Mouse (Mus musculus) neural tube, embryonic 13.5 days (tissue): ENCODE results near the gene Serpina9. TPM values are rescaled to one million over a fixed set of nuclear protein-coding genes. Genes with fewer than 3 reads are reported as not detected.
A peak's percentile ranks its signal among the peaks of the same experiment; 100 is the strongest.

Experiments used
- ATAC-seq: fragments of 200-750 bp; cut with Nextera tagmentation; 2 replicates; pipeline ENCODE4 v1.8.0; 2017; ENCODE audit warnings: low read depth, mild to moderate bottlenecking, moderate TSS enrichment, moderate library complexity
- H3K27ac ChIP-seq: fragments of 300-500 bp; sonication (generic); replicated peaks from 2 replicates; pipeline ENCODE4 v1.5.1; 2015; ENCODE audit warnings: moderate library complexity, mild to moderate bottlenecking, inconsistent platforms
- H3K27me3 ChIP-seq: fragments of 300-500 bp; sonication (generic); 2 replicates; pipeline ENCODE4 v1.6.1; 2015; ENCODE audit warnings: mild to moderate bottlenecking, inconsistent platforms
- H3K36me3 ChIP-seq: fragments of 300-500 bp; sonication (generic); 2 replicates; pipeline ENCODE4 v1.6.1; 2015; ENCODE audit warnings: mild to moderate bottlenecking, inconsistent platforms
- H3K4me1 ChIP-seq: fragments of 300-500 bp; sonication (generic); replicated peaks from 2 replicates; pipeline ENCODE4 v1.6.1; 2015; ENCODE audit warnings: inconsistent platforms
- H3K4me2 ChIP-seq: fragments of 300-500 bp; sonication (generic); 2 replicates; pipeline ENCODE4 v1.6.1; 2015; ENCODE audit warnings: inconsistent platforms, mild to moderate bottlenecking, moderate library complexity
- H3K4me3 ChIP-seq: fragments of 300-500 bp; sonication (generic); 2 replicates; pipeline ENCODE4 v1.5.1; 2015; ENCODE audit warnings: mild to moderate bottlenecking, inconsistent platforms
- H3K9ac ChIP-seq: fragments of 300-500 bp; sonication (generic); 2 replicates; pipeline ENCODE4 v1.6.1; 2015; ENCODE audit warnings: moderate library complexity, mild to moderate bottlenecking, inconsistent platforms
- H3K9me3 ChIP-seq: fragments of 300-500 bp; sonication (generic); 2 replicates; pipeline ENCODE4 v1.6.1; 2016; ENCODE audit warnings: inconsistent platforms
- WGBS: fragments of 180-500 bp; shearing (Covaris S2); methylation state at CpG from one replicate; pipeline ENCODE4 v1.1.7; 2015; 5-methylcytosine and 5-hydroxymethylcytosine counted together
- polyA plus RNA-seq: library from polyadenylated mRNA; unstranded; fragments of >200 nt; fragmentation: Nextera tagmentation; extraction: Ambion mirVana; gene quantifications from 2 replicates; pipeline ENCODE4 v1.2.1, GENCODE M21; 2015

Serpina9 gene
- polyA plus RNA-seq, 1 experiment from 2014 or later, result not detected

GRCm38 (mm10) chr12:104029986-104030385 is 16.4 kb upstream of the Serpina9 start:
- no peak overlapping the region for H3K4me2 ChIP-seq

GRCm38 (mm10) chr12:104015280-104015679 is 1.7 kb upstream of the Serpina9 start:
- 83% methylated on average over 3 of the region's 3 CpGs for WGBS
- H3K27me3 ChIP-seq, result no peaks in the 10 kb centered on the region
- no peak overlapping the region for H3K4me3 ChIP-seq
- no peak overlapping the region for H3K27ac ChIP-seq
- no peak overlapping the region for H3K9ac ChIP-seq
- no peaks in the 10 kb centered on the region for H3K4me1 ChIP-seq
- H3K4me2 ChIP-seq, result no peak overlapping the region
- ATAC-seq, result no peak
- no peaks in the 10 kb centered on the region for H3K9me3 ChIP-seq
- H3K36me3 ChIP-seq, result no peaks in the 10 kb centered on the region

More at GRCm38 (mm10) chr12:104029986-104030385, 16.4 kb upstream of the Serpina9 start:
- H3K9ac ChIP-seq, result no peak overlapping the region
- no peaks in the 10 kb centered on the region for H3K27me3 ChIP-seq
- no peaks in the 10 kb centered on the region for H3K36me3 ChIP-seq
- H3K4me3 ChIP-seq, result no peak overlapping the region
- no peak for ATAC-seq
- no peak overlapping the region for H3K27ac ChIP-seq
- no peaks in the 10 kb centered on the region; the same call in 1 of the 2 replicates for H3K9me3 ChIP-seq
- 50% methylated on average over 8 of the region's 8 CpGs for WGBS
- no peaks in the 10 kb centered on the region for H3K4me1 ChIP-seq

- Histone ChIP-seq H3K36me3 (no peaks in the 10 kb centered on the region), H3K4me3 (no peak overlapping the region), H3K4me1 (0 out of 2 replicates have a peak, but pooled peaks cover under 1% of the 10 kb centered on the region), H3K27me3 (no peaks in the 10 kb centered on the region), H3K9ac (no peak overlapping the region), H3K9me3 (no peaks in the 10 kb centered on the region), H3K4me2 (no peak overlapping the region), H3K27ac (no peak overlapping the region)
- no peak for ATAC-seq
- WGBS, result 83% methylated on average over 5 of the region's 5 CpGs
These were observed 8.9 kb downstream of the Serpina9 start for GRCm38 (mm10) chr12:104004689-104005088.

GRCm38 (mm10) chr12:104003238-104003612 is 10.3 kb downstream of the Serpina9 start:
- no peaks in the 10 kb centered on the region for H3K9me3 ChIP-seq
- no peak overlapping the region for H3K4me3 ChIP-seq
- no peak overlapping the region for H3K27ac ChIP-seq
- ATAC-seq, result no peak
- H3K4me1 ChIP-seq, result 0 out of 2 replicates have a peak, but pooled peaks cover 6% of the 10 kb centered on the region
- WGBS, result 70% methylated on average over 4 of the region's 4 CpGs
- H3K4me2 ChIP-seq, result no peak overlapping the region
- H3K27me3 ChIP-seq, result no peaks in the 10 kb centered on the region
- no peaks in the 10 kb centered on the region for H3K36me3 ChIP-seq
- no peak overlapping the region for H3K9ac ChIP-seq

DNA sequence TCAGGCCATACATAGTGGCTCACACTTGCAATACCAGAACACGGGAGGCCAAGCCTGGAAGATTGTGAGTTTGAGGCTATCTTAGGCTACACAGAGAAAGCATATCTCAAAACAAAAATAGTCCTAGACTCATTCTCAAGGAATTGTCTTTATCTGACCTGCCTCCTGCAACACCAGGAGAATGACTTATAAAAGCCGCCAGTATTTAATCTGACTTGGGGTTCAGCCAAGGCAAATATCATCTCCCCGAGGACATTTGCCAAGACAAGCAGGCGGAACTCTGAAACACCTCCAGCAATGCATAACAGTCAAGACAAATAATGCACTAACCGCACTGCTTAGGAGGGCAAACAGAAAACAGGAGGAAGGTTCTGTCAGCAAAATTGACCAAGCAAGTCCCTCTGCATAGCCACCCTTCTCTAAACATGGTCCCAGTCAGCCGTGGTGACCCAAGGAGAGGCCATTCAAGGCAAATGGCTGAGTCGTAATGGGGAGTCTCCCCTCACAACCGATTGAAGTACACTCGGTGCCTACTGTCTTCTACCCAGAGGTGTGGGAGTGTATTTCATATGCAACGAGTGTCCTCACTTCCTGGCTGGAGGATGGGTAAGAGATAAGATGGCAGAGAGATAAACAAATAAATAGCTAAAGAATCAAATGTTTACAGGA is 10.9 kb downstream of the Serpina9 start:
- 0 out of 2 replicates have a peak, but pooled peaks cover 6% of the 10 kb centered on the region for H3K4me1 ChIP-seq
- no peak overlapping the region for H3K27ac ChIP-seq
- H3K36me3 ChIP-seq, result no peaks in the 10 kb centered on the region
- no peak overlapping the region for H3K4me2 ChIP-seq
- H3K9ac ChIP-seq, result no peak overlapping the region
- ATAC-seq, result no peak
- WGBS, result 75% methylated on average over 10 of the region's 10 CpGs
- H3K27me3 ChIP-seq, result no peaks in the 10 kb centered on the region
- no peaks in the 10 kb centered on the region for H3K9me3 ChIP-seq
- H3K4me3 ChIP-seq, result no peak overlapping the region

DNA sequence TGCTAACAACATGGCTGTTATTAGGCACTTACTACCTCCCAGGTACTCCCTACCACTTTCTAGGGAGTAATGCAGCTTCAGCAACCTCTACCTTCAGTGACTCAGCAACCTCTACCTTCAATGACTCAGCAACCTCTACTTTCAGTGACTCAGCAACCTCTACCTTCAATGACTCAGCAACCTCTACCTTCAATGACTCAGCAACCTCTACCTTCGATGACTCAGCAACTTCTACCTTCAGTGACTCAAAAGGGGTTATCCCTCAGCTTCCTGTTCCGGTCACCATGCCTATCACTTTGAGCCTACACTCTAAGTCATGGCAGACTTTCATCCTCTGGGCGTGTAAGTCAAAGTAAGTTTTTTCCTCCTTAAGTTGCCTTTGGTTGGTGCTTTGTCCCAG is 13.0 kb downstream of the Serpina9 start:
- no peak overlapping the region for H3K9ac ChIP-seq
- no peak for ATAC-seq
- H3K4me2 ChIP-seq, result no peak overlapping the region
- H3K36me3 ChIP-seq, result no peaks in the 10 kb centered on the region
- no peak overlapping the region for H3K27ac ChIP-seq
- H3K9me3 ChIP-seq, result no peaks in the 10 kb centered on the region
- H3K27me3 ChIP-seq, result no peaks in the 10 kb centered on the region
- H3K4me1 ChIP-seq, result 0 out of 2 replicates have a peak, but pooled peaks cover 6% of the 10 kb centered on the region
- WGBS, result 94% methylated on average over 3 of the region's 3 CpGs
- no peak overlapping the region for H3K4me3 ChIP-seq

GRCm38 (mm10) chr12:103999611-104000010 is 13.9 kb downstream of the Serpina9 start:
- H3K9me3 ChIP-seq, result no peaks in the 10 kb centered on the region
- H3K36me3 ChIP-seq, result no peaks in the 10 kb centered on the region
- WGBS, result 69% methylated on average over 8 of the region's 8 CpGs

GRCm38 (mm10) chr12:103996513-103996912 is 17.0 kb downstream of the Serpina9 start:
- no peaks in the 10 kb centered on the region for H3K27me3 ChIP-seq
- WGBS, result 66% methylated on average over 2 of the region's 2 CpGs
- no peak overlapping the region for H3K4me3 ChIP-seq
- 0 out of 2 replicates have a peak, but pooled peaks cover 6% of the 10 kb centered on the region for H3K4me1 ChIP-seq
- H3K9ac ChIP-seq, result no peak overlapping the region
- H3K4me2 ChIP-seq, result no peak overlapping the region
- H3K36me3 ChIP-seq, result no peaks in the 10 kb centered on the region
- no peak overlapping the region for H3K27ac ChIP-seq
- no peaks in the 10 kb centered on the region for H3K9me3 ChIP-seq
- ATAC-seq, result no peak

More at GRCm38 (mm10) chr12:103999611-104000010, 13.9 kb downstream of the Serpina9 start:
- no peaks in the 10 kb centered on the region for H3K27me3 ChIP-seq
- no peak overlapping the region for H3K4me3 ChIP-seq
- ATAC-seq, result no peak
- no peak overlapping the region for H3K9ac ChIP-seq
- H3K4me2 ChIP-seq, result no peak overlapping the region
- no peak overlapping the region for H3K27ac ChIP-seq
- H3K4me1 ChIP-seq, result 0 out of 2 replicates have a peak, but pooled peaks cover 6% of the 10 kb centered on the region

DNA sequence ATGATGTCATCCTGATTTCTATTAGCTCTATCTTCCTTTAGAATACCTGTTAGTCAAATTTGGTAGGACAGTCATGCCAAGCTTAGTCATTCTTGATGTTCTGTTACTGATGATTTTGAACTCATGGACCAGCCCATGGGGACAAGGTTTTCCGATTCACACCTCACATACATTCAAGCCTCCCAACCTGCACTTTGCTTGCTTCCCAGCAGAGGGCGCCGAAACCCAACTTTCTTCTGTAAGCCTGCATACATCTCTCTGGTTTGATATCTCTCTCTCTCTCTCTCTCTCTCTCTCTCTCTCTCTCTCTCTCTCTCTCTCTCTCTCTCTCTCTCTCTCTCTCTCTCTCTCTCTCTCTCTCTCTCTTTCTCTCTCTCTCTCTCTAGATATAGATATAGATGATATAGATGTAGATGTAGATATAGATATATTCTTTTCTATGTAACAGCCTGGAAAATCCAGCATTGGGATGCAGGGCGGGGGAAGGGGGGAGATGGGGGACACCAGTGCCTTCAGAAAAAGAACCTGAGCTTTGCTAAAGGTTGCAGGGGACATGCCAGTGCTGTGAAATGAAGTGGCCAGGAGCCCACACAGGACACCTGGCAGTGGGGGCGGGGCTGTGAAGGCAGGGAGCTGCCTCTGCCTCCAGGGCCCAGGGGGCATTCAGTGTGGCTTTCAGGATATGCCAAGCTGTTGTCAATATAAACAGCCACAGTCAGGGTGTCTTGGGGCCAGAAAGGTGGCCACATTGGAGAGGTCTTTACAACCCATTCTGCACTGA is 18.1 kb downstream of the Serpina9 start:
- H3K9ac ChIP-seq, result no peak overlapping the region
- H3K27me3 ChIP-seq, result no peaks in the 10 kb centered on the region
- H3K9me3 ChIP-seq, result no peaks in the 10 kb centered on the region
- H3K4me3 ChIP-seq, result no peak overlapping the region
- peak; percentile 61; the same call in 1 of the 2 replicates for ATAC-seq
- H3K4me1 ChIP-seq, result 0 out of 2 replicates have a peak, but pooled peaks cover 6% of the 10 kb centered on the region
- WGBS, result 43% methylated on average over 5 of the region's 5 CpGs
- H3K4me2 ChIP-seq, result no peak overlapping the region
- H3K36me3 ChIP-seq, result no peaks in the 10 kb centered on the region
- no peak overlapping the region for H3K27ac ChIP-seq

DNA sequence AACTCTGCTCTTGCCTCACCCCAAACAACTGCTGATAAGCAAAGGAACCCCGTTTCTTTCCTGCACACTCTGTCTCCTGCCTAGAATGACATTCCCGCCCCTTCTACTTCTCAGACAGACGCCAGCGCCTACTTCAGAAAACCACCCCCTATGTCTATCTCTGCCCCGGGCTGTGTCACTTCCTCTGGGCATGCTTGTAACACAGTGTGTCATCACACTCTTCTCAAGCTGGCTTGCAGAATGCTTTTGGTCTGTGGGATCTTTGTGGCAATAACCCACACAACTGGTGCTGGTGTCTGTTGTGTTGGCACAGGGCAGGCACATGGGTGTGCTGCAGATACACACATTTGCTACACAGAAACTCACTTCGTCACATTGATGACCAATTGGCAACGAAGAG is 20.6 kb downstream of the Serpina9 start:
- Histone ChIP-seq H3K36me3 (no peaks in the 10 kb centered on the region), H3K4me3 (no peak overlapping the region), H3K27me3 (no peaks in the 10 kb centered on the region), H3K4me2 (no peak overlapping the region), H3K27ac (no peak overlapping the region), H3K9me3 (no peaks in the 10 kb centered on the region), H3K4me1 (no peaks in the 10 kb centered on the region), H3K9ac (no peak overlapping the region)
- no peak for ATAC-seq
- WGBS, result 82% methylated on average over 7 of the region's 7 CpGs

- Histone ChIP-seq H3K4me3 (no peak within 1 kb of the TSS), H3K27ac (no peak within 1 kb of the TSS), H3K4me2 (no peak within 1 kb of the TSS), H3K9ac (no peak within 1 kb of the TSS), H3K36me3 (no peaks in the 10 kb centered on the region), H3K4me1 (no peaks in the 10 kb centered on the region), H3K9me3 (no peaks in the 10 kb centered on the region), H3K27me3 (no peaks in the 10 kb centered on the region)
- no peak for ATAC-seq
- 90% methylated on average over 6 of the region's 6 CpGs for WGBS
These were observed 23.7 kb downstream of the Serpina9 start, which contains the start of gene Serpina11 for GRCm38 (mm10) chr12:103989857-103990256. Gene Serpina11, minus strand, starts transcription at chr12:103989957.

DNA sequence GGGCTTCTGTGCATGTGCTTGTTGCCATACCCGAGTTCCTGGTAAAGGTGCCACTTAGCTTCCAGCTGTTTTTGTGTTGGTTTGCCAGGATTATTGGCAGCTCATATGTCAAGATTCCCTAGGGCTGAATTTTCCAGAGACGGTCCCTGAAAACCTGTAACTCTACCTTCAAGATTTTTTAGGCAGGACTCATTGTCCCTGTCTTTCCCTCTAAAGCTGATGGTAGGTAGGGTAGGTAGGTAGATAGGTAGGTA is 24.1 kb downstream of the Serpina9 start:
- H3K4me1 ChIP-seq, result no peaks in the 10 kb centered on the region
- no peak overlapping the region for H3K9ac ChIP-seq
- H3K4me3 ChIP-seq, result no peak overlapping the region
- H3K4me2 ChIP-seq, result no peak overlapping the region
- WGBS, result 69% methylated on average over 2 of the region's 2 CpGs
- no peaks in the 10 kb centered on the region for H3K27me3 ChIP-seq
- H3K9me3 ChIP-seq, result no peaks in the 10 kb centered on the region
- no peaks in the 10 kb centered on the region for H3K36me3 ChIP-seq
- H3K27ac ChIP-seq, result no peak overlapping the region
- no peak for ATAC-seq
